Mouse (Mus musculus): Measurements from ENCODE around the gene Cln5. TPM values are rescaled to one million over a fixed set of nuclear protein-coding genes. Genes with fewer than 3 reads are reported as not detected.

Gene Cln5
- 25.6 TPM for total RNA-seq (2023)

DNA sequence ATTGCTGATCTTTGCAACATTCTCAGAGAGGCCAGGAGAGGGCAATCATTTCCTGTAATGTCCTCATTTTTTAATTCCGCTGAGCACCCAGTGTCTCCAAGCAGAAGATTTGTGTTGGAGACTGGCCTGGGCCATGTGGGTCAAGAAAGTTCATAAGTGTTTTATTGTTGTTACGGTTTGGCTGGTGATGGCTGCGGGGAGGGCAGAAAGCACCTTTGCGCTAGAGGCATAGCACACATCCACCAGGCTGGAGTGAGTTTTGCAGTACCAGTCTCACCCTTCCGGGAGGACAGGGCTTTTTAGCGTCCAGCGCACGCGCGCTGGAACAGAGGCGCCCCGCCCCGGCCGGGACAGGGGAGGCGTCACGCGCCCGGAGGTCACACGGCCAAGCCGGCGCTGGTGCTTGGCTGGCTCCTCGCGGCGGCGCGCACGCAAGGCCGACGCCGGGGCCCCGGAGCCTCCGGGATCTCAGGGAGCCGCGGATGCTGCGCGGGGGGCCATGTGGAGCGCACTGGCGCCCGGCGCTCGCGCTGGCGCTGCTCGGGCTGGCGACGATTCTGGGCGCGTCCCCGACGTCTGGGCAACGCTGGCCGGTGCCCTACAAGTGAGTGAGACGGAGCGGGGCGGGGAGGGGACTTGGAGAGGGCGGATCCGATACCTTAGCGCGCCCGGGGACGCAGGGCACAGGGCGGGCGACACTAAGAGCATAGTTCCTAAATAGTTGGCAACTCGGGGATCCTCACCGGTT, at the start of gene Cln5:
Cln5 (plus strand) TSS at position 353 of the 748 bp plus-strand sequence.

DNA sequence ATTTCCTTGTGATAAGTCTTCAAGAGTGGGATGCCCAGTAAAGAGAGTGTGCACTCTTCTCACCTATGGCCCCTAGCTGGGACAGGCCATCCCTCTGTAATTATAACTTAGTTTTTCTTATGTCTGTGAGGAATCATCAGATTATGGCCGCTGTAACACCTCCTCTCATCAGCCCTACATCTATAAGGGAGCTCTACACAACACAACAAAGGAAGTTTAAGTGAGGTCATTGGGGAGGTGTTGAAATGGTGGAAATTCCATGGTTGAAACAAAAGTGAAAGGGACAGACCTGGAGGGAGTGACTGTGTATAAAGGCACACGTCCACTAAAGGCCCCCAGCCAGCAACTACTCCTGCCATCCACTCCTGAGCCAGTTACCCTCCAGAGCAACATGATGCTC, 23.3 kb upstream of the Cln5 start, which contains the start of gene Acod1:
Acod1 (plus strand) TSS at position 301 of the 400 bp plus-strand sequence.

GRCm38 (mm10) chr14:103099238-103099933, 29.4 kb downstream of the Cln5 start, which contains the start of gene Fbxl3:
Gene Fbxl3, minus strand, starts transcription at chr14:103099566.

Other genes starting within 250 kb of the Cln5 start
- 23.5 TPM for gene Kctd12, start 87.6 kb upstream of the Cln5 start, total RNA-seq (2023)
- gene Acod1, start 23.2 kb upstream of the Cln5 start, total RNA-seq (2023): 1.2 TPM
- 271 TPM for gene Fbxl3, start 29.4 kb downstream of the Cln5 start, total RNA-seq (2023)

All from CD4-positive naive resting alpha-beta T cell, adult 76 days (primary cell).